Mouse (Mus musculus): ENCODE measurements around the gene Vps4a. TPM values are rescaled to one million over a fixed set of nuclear protein-coding genes. Genes with fewer than 3 reads are reported as not detected.

The Vps4a gene
- total and polyA plus RNA-seq, 3 experiments: 38.1 to 43.2 TPM; not detected in 1

GRCm38 (mm10) chr8:107012666-107013065 lies 18.4 kb upstream of the Vps4a start:
- no peaks in the 10 kb centered on the region for H3K27me3 ChIP-seq (ENCODE audit: control insufficient read depth in 1 of 2, insufficient read depth in 2 of 2, low read length in 2 of 2)
- H3K79me2 ChIP-seq (ENCODE audit: control insufficient read depth, insufficient read depth, low read length, poor library complexity): no peaks in the 10 kb centered on the region
- H3K36me3 ChIP-seq (ENCODE audit: control insufficient read depth in 1 of 2, insufficient read depth in 2 of 2, low read length in 2 of 2): no peaks in the 10 kb centered on the region
- H3K9me3 ChIP-seq (replicated peaks; ENCODE audit: insufficient read depth, low read length): no peaks in the 10 kb centered on the region
- H3K27ac ChIP-seq (ENCODE audit: control insufficient read depth, low read depth, low read length): no peak overlapping the region
- DNase-seq (ENCODE audit: low read depth, low spot score): no peak
- no peaks in the 10 kb centered on the region for H3K4me1 ChIP-seq (ENCODE audit: control insufficient read depth in 1 of 2, insufficient read depth in 2 of 2, low read length in 2 of 2)
- no peak overlapping the region for H3K4me3 ChIP-seq (ENCODE audit: control insufficient read depth in 1 of 2, insufficient read depth in 1 of 2, low read depth in 2 of 2, low read length in 2 of 2)
- TF ChIP-seq GATA1 (IDR thresholded peaks at IDR 0.05; ENCODE audit: low read depth, low read length): no peak
- TF ChIP-seq ZNF384 (IDR thresholded peaks at IDR 0.05; ENCODE audit: low read depth, low read length): no peak
- no peak for TF ChIP-seq JUND (IDR thresholded peaks at IDR 0.05; ENCODE audit: low read depth, low read length)
- TF ChIP-seq E2F4 (IDR thresholded peaks at IDR 0.05; ENCODE audit: borderline replicate concordance, low read depth, low read length): no peak
- no peak for TF ChIP-seq ZKSCAN1 (IDR thresholded peaks at IDR 0.05; ENCODE audit: low read depth, low read length)
- TF ChIP-seq ETS1 (IDR thresholded peaks at IDR 0.05; ENCODE audit: low read depth, low read length): no peak
- TF ChIP-seq NRF1 (IDR thresholded peaks at IDR 0.05; ENCODE audit: insufficient read depth, low read depth, low read length, poor library complexity, severe bottlenecking): no peak
- no peak for TF ChIP-seq SIN3A (IDR thresholded peaks at IDR 0.05; ENCODE audit: low read length)
- TF ChIP-seq UBTF (IDR thresholded peaks at IDR 0.05; ENCODE audit: borderline replicate concordance, insufficient read depth, low read depth, low read length): no peak
- TF ChIP-seq POLR2AphosphoS5 (IDR thresholded peaks at IDR 0.05; ENCODE audit: borderline replicate concordance, low read depth, low read length): no peak
- TF ChIP-seq BHLHE40 (IDR thresholded peaks at IDR 0.05; ENCODE audit: borderline replicate concordance, low read depth, low read length): no peak
- TF ChIP-seq POLR2AphosphoS2 (IDR thresholded peaks at IDR 0.05; ENCODE audit: low read length): no peak
- TF ChIP-seq NELFE (IDR thresholded peaks at IDR 0.05; ENCODE audit: low read depth, low read length): no peak
- TF ChIP-seq GABPA (IDR thresholded peaks at IDR 0.05; ENCODE audit: low read depth, low read length): no peak
- TF ChIP-seq TAL1 (IDR thresholded peaks at IDR 0.05; ENCODE audit: low read length): no peak
- no peak for TF ChIP-seq TBP (IDR thresholded peaks at IDR 0.05; ENCODE audit: low read depth, low read length)
- no peak overlapping the region for H3K9ac ChIP-seq (ENCODE audit: control insufficient read depth, low read depth, low read length, poor library complexity, severe bottlenecking)

GRCm38 (mm10) chr8:107014915-107015314 lies 16.1 kb upstream of the Vps4a start:
- no peak overlapping the region for H3K9ac ChIP-seq (ENCODE audit: control insufficient read depth, low read depth, low read length, poor library complexity, severe bottlenecking)

More at GRCm38 (mm10) chr8:107014915-107015314, 16.1 kb upstream of the Vps4a start:
- no peaks in the 10 kb centered on the region for H3K9me3 ChIP-seq (replicated peaks; ENCODE audit: insufficient read depth, low read length)
- no peak overlapping the region for H3K4me3 ChIP-seq (ENCODE audit: control insufficient read depth in 1 of 2, insufficient read depth in 1 of 2, low read depth in 2 of 2, low read length in 2 of 2)
- H3K4me1 ChIP-seq (ENCODE audit: control insufficient read depth in 1 of 2, insufficient read depth in 2 of 2, low read length in 2 of 2): no peaks in the 10 kb centered on the region
- H3K27me3 ChIP-seq (ENCODE audit: control insufficient read depth in 1 of 2, insufficient read depth in 2 of 2, low read length in 2 of 2): no peaks in the 10 kb centered on the region
- DNase-seq (ENCODE audit: low read depth, low spot score): no peak
- no peaks in the 10 kb centered on the region for H3K36me3 ChIP-seq (ENCODE audit: control insufficient read depth in 1 of 2, insufficient read depth in 2 of 2, low read length in 2 of 2)
- no peaks in the 10 kb centered on the region for H3K79me2 ChIP-seq (ENCODE audit: control insufficient read depth, insufficient read depth, low read length, poor library complexity)
- TF ChIP-seq MEF2A (IDR thresholded peaks at IDR 0.05; ENCODE audit: extremely low read depth, insufficient replicate concordance, low read depth, low read length, poor library complexity, severe bottlenecking) (no peak), RCOR1 (IDR thresholded peaks at IDR 0.05; ENCODE audit: low read depth, low read length) (no peak), POLR2A (IDR thresholded peaks at IDR 0.05; ENCODE audit: control insufficient read depth in 1 of 2, insufficient read depth in 1 of 2, low read depth in 1 of 2, low read length in 2 of 2, poor library complexity in 1 of 2) (no peak), ETS1 (IDR thresholded peaks at IDR 0.05; ENCODE audit: low read depth, low read length) (no peak), SMC3 (IDR thresholded peaks at IDR 0.05; ENCODE audit: low read depth, low read length) (no peak), POLR2AphosphoS5 (IDR thresholded peaks at IDR 0.05; ENCODE audit: borderline replicate concordance, low read depth, low read length) (no peak), MYC (IDR thresholded peaks at IDR 0.05; ENCODE audit: low read depth, low read length) (no peak), MXI1 (IDR thresholded peaks at IDR 0.05; ENCODE audit: low read depth, low read length) (no peak), CHD2 (IDR thresholded peaks at IDR 0.05; ENCODE audit: low read length) (no peak), HCFC1 (IDR thresholded peaks at IDR 0.05; ENCODE audit: low read depth, low read length) (no peak), TCF12 (IDR thresholded peaks at IDR 0.05; ENCODE audit: low read depth, low read length) (no peak)
- H3K27ac ChIP-seq (ENCODE audit: control insufficient read depth, low read depth, low read length): no peak overlapping the region

Measured in MEL (cell line).